Mouse (Mus musculus): Measurements from ENCODE around the gene Thap11. TPM values are rescaled to one million over a fixed set of nuclear protein-coding genes. Genes with fewer than 3 reads are reported as not detected.
A peak's percentile ranks its signal among the peaks of the same experiment; 100 is the strongest.

Gene Thap11
- polyA plus RNA-seq, 1 experiment from 2014 or later = 36.8 TPM

DNA sequence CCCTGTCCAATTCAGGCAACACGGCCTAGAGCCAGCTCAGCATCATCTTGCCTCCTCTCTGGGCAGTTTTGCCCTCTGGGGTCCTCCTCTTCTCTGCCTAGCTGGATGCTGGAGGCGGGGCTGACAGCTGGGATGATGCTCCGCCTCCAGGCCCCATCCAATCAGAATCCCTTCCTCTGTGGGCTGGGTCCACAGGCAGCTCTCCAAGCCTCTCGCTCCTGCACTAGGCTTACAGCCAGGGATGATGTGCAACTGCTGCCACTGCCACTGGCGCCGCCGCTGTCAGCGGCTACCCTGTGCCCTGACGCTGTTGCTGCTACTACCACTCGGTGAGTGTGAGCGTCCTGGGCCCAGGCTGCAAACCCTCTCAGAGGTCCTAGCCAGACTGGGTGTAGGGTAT, 38.4 kb downstream of the Thap11 start, which contains the start of gene Nrn1l:
TSS of gene Nrn1l (plus strand) at position 229 of the 400 bp plus-strand sequence.
- Histone ChIP-seq H3K36me3 (ENCODE audit: control insufficient read depth, insufficient read depth, low read length) (peaks cover 24% of the 10 kb centered on the region), H3K4me1 (replicated peaks; ENCODE audit: control insufficient read depth, insufficient read depth) (no peaks in the 10 kb centered on the region), H3K27ac (replicated peaks) (0 out of 2 replicates have a peak within 1 kb of the TSS, but pooled peaks have one; percentile 35), H3K9me3 (ENCODE audit: control insufficient read depth, low read length) (no peaks in the 10 kb centered on the region), H3K4me2 (replicated peaks; ENCODE audit: low read depth) (peak within 1 kb of the TSS; percentile 36; the same call in 1 of the 2 replicates), H3K27me3 (ENCODE audit: control insufficient read depth, insufficient read depth, low read length) (no peaks in the 10 kb centered on the region), H3K4me3 (ENCODE audit: low read depth, low read length) (no peak within 1 kb of the TSS), H3K9ac (ENCODE audit: low read length) (0 out of 2 replicates have a peak within 1 kb of the TSS, but pooled peaks have one; percentile 45)
- 15% methylated on average over 11 of the region's 11 CpGs for WGBS
- TF ChIP-seq EP300 (optimal IDR thresholded peaks at IDR 0.05) (no peak), CTCF (IDR thresholded peaks at IDR 0.05; ENCODE audit: low read depth) (no peak)
- ATAC-seq (ENCODE audit: low FRiP score, low TSS enrichment) (peak; percentile 80), DNase-seq (ENCODE audit: low spot score) (peak; percentile 77)

- H3K27me3 ChIP-seq (ENCODE audit: control insufficient read depth, insufficient read depth, low read length) = no peaks in the 10 kb centered on the region
- no peaks in the 10 kb centered on the region for H3K4me1 ChIP-seq (replicated peaks; ENCODE audit: control insufficient read depth, insufficient read depth)
- H3K9me3 ChIP-seq (ENCODE audit: control insufficient read depth, low read length) = no peaks in the 10 kb centered on the region
- H3K4me2 ChIP-seq (replicated peaks; ENCODE audit: low read depth) = no peak overlapping the region
- H3K27ac ChIP-seq (replicated peaks) = no peak overlapping the region
- 67% methylated on average over 9 of the region's 9 CpGs for WGBS
- ATAC-seq (ENCODE audit: low FRiP score, low TSS enrichment) (no peak), DNase-seq (ENCODE audit: low spot score) (no peak)
- H3K9ac ChIP-seq (ENCODE audit: low read length) = no peak overlapping the region
- no peaks in the 10 kb centered on the region for H3K36me3 ChIP-seq (ENCODE audit: control insufficient read depth, insufficient read depth, low read length)
- H3K4me3 ChIP-seq (ENCODE audit: low read depth, low read length) = no peak overlapping the region
- TF ChIP-seq EP300 (optimal IDR thresholded peaks at IDR 0.05) (no peak), CTCF (IDR thresholded peaks at IDR 0.05; ENCODE audit: low read depth) (no peak)
Measured at GRCm38 (mm10) chr8:105897801-105898480, 43.0 kb downstream of the Thap11 start.

- peak within 1 kb of the TSS; percentile 77 for H3K4me2 ChIP-seq (replicated peaks; ENCODE audit: low read depth)
- H3K27ac ChIP-seq (replicated peaks) = peak within 1 kb of the TSS; percentile 93
- TF ChIP-seq CTCF (IDR thresholded peaks at IDR 0.05; ENCODE audit: low read depth) (peak; percentile 27; the same call in 1 of the 2 replicates), EP300 (optimal IDR thresholded peaks at IDR 0.05) (no peak)
- no peaks in the 10 kb centered on the region for H3K9me3 ChIP-seq (ENCODE audit: control insufficient read depth, low read length)
- no peaks in the 10 kb centered on the region for H3K27me3 ChIP-seq (ENCODE audit: control insufficient read depth, insufficient read depth, low read length)
- H3K9ac ChIP-seq (ENCODE audit: low read length) = peak within 1 kb of the TSS; percentile 97
- DNase-seq (ENCODE audit: low spot score) (peak; percentile 95), ATAC-seq (ENCODE audit: low FRiP score, low TSS enrichment) (peak; percentile 95)
- H3K4me3 ChIP-seq (ENCODE audit: low read depth, low read length) = peak within 1 kb of the TSS; percentile 96
- under 1% methylated on average over 58 of the region's 68 CpGs for WGBS
- H3K4me1 ChIP-seq (replicated peaks; ENCODE audit: control insufficient read depth, insufficient read depth) = no peaks in the 10 kb centered on the region
- H3K36me3 ChIP-seq (ENCODE audit: control insufficient read depth, insufficient read depth, low read length) = no peaks in the 10 kb centered on the region; the same call in 1 of the 2 replicates
Measured at GRCm38 (mm10) chr8:105900180-105900940, 45.4 kb downstream of the Thap11 start, which contains the start of gene Pskh1. Gene Pskh1, plus strand, starts transcription at chr8:105900441.

DNA sequence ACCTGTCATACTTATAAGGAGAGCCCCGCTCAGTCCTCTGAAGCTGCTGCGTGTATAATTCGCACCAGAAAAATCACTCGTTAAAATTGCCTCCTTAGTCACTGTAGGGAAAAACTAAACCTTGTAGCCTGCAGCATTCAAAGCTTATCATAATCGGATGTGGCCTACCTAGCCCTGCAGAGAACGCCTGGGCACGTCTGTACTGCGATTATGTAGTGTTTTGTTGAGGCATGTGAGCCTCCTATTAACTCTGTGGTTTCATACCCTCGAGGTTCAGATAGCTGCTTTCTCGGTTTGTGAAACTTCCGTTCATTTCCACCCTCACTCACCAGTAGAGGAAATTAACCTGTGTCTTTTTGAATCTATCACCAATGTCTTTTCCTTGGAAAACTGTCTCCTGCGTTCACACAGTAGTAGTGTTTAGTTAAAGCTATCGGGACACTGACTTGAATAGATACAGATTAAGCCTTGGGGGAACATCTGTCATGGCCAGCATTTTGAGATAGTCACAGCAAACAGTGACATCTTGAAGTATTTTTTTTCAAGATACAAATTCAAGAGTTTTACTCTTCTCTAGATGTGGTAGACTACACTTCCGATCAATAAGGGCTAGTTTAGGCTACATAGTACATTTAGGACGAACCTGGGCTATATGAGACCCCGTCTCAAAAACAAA, 46.1 kb downstream of the Thap11 start:
- Histone ChIP-seq H3K27ac (replicated peaks) (peak overlapping the region; percentile 93), H3K4me1 (replicated peaks; ENCODE audit: control insufficient read depth, insufficient read depth) (no peaks in the 10 kb centered on the region), H3K9ac (ENCODE audit: low read length) (peak overlapping the region; percentile 97), H3K4me2 (replicated peaks; ENCODE audit: low read depth) (peak overlapping the region; percentile 77), H3K4me3 (ENCODE audit: low read depth, low read length) (peak overlapping the region; percentile 96), H3K36me3 (ENCODE audit: control insufficient read depth, insufficient read depth, low read length) (no peaks in the 10 kb centered on the region; the same call in 1 of the 2 replicates), H3K9me3 (ENCODE audit: control insufficient read depth, low read length) (no peaks in the 10 kb centered on the region), H3K27me3 (ENCODE audit: control insufficient read depth, insufficient read depth, low read length) (no peaks in the 10 kb centered on the region)
- DNase-seq (ENCODE audit: low spot score) (no peak), ATAC-seq (ENCODE audit: low FRiP score, low TSS enrichment) (no peak)
- no peak for TF ChIP-seq EP300 (optimal IDR thresholded peaks at IDR 0.05)
- no peak for TF ChIP-seq CTCF (IDR thresholded peaks at IDR 0.05; ENCODE audit: low read depth)
- 21% methylated on average over 16 of the region's 16 CpGs for WGBS

Other genes with a start within 250 kb of the Thap11 start
- 8.9 and 9.3 TPM in 2 replicates for gene Ripor1, start 249.9 kb upstream of the Thap11 start, polyA plus RNA-seq (2015; fragmentation: Nextera tagmentation; extraction: Ambion mirVana)
- gene Ctcf, start 218.6 kb upstream of the Thap11 start, polyA plus RNA-seq (2015; fragmentation: Nextera tagmentation; extraction: Ambion mirVana) = 43.3 and 56.6 TPM in 2 replicates
- gene Agrp, start 217.7 kb upstream of the Thap11 start, polyA plus RNA-seq (2015; fragmentation: Nextera tagmentation; extraction: Ambion mirVana) = 0.45 and 0.98 TPM in 2 replicates
- gene Carmil2, start 168.9 kb upstream of the Thap11 start, polyA plus RNA-seq (2015; fragmentation: Nextera tagmentation; extraction: Ambion mirVana) = 0.58 and 0.61 TPM in 2 replicates
- 26.7 and 30.7 TPM in 2 replicates for gene Acd, start 154.0 kb upstream of the Thap11 start, polyA plus RNA-seq (2015; fragmentation: Nextera tagmentation; extraction: Ambion mirVana)
- 12.4 and 13.0 TPM in 2 replicates for gene Pard6a, start 154.0 kb upstream of the Thap11 start, polyA plus RNA-seq (2015; fragmentation: Nextera tagmentation; extraction: Ambion mirVana)
- gene 4933405L10Rik, start 147.5 kb upstream of the Thap11 start, polyA plus RNA-seq (2015; fragmentation: Nextera tagmentation; extraction: Ambion mirVana) = 0.08 and 0.13 TPM in 2 replicates
- gene Enkd1, start 146.9 kb upstream of the Thap11 start, polyA plus RNA-seq (2015; fragmentation: Nextera tagmentation; extraction: Ambion mirVana) = 5.4 and 5.8 TPM in 2 replicates
- gene Gfod2, start 96.5 kb upstream of the Thap11 start, polyA plus RNA-seq (2015; fragmentation: Nextera tagmentation; extraction: Ambion mirVana) = 14.5 and 16.9 TPM in 2 replicates
- gene Ranbp10, start 27.8 kb upstream of the Thap11 start, polyA plus RNA-seq (2015; fragmentation: Nextera tagmentation; extraction: Ambion mirVana) = 7.1 TPM in 2 replicates
- not detected in 2 replicates for gene Tsnaxip1, start 27.4 kb upstream of the Thap11 start, polyA plus RNA-seq (2015; fragmentation: Nextera tagmentation; extraction: Ambion mirVana)
- gene Cenpt, start 1.9 kb upstream of the Thap11 start, polyA plus RNA-seq (2015; fragmentation: Nextera tagmentation; extraction: Ambion mirVana) = 14.2 and 15.1 TPM in 2 replicates
- gene Nutf2, start 5.4 kb downstream of the Thap11 start, polyA plus RNA-seq (2015; fragmentation: Nextera tagmentation; extraction: Ambion mirVana) = 83.5 and 103 TPM in 2 replicates
- gene Edc4, start 25.7 kb downstream of the Thap11 start, polyA plus RNA-seq (2015; fragmentation: Nextera tagmentation; extraction: Ambion mirVana) = 13.7 and 14.8 TPM in 2 replicates
- 0.40 TPM in 1 of 2 replicates, not detected in the other for gene Nrn1l, start 38.4 kb downstream of the Thap11 start, polyA plus RNA-seq (2015; fragmentation: Nextera tagmentation; extraction: Ambion mirVana)
- gene Pskh1, start 45.3 kb downstream of the Thap11 start, polyA plus RNA-seq (2015; fragmentation: Nextera tagmentation; extraction: Ambion mirVana) = 13.4 and 14.8 TPM in 2 replicates
- gene Ctrl, start 78.7 kb downstream of the Thap11 start, polyA plus RNA-seq (2015; fragmentation: Nextera tagmentation; extraction: Ambion mirVana) = 0.22 and 0.85 TPM in 2 replicates
- 65.9 and 68.0 TPM in 2 replicates for gene Psmb10, start 83.3 kb downstream of the Thap11 start, polyA plus RNA-seq (2015; fragmentation: Nextera tagmentation; extraction: Ambion mirVana)
- gene Lcat, start 88.2 kb downstream of the Thap11 start, polyA plus RNA-seq (2015; fragmentation: Nextera tagmentation; extraction: Ambion mirVana) = 0.75 and 0.77 TPM in 2 replicates
- gene Slc12a4, start 111.0 kb downstream of the Thap11 start, polyA plus RNA-seq (2015; fragmentation: Nextera tagmentation; extraction: Ambion mirVana) = 12.8 and 14.1 TPM in 2 replicates
- gene Dpep3, start 124.3 kb downstream of the Thap11 start, polyA plus RNA-seq (2015; fragmentation: Nextera tagmentation; extraction: Ambion mirVana) = not detected in 2 replicates
- gene Dus2, start 136.2 kb downstream of the Thap11 start, polyA plus RNA-seq (2015; fragmentation: Nextera tagmentation; extraction: Ambion mirVana) = 8.1 and 8.3 TPM in 2 replicates
- not detected in 2 replicates for gene Dpep2nb, start 150.8 kb downstream of the Thap11 start, polyA plus RNA-seq (2015; fragmentation: Nextera tagmentation; extraction: Ambion mirVana)
- gene Ddx28, start 156.8 kb downstream of the Thap11 start, polyA plus RNA-seq (2015; fragmentation: Nextera tagmentation; extraction: Ambion mirVana) = 9.2 and 10.0 TPM in 2 replicates
- 2.5 TPM in 2 replicates for gene Nfatc3, start 203.7 kb downstream of the Thap11 start, polyA plus RNA-seq (2015; fragmentation: Nextera tagmentation; extraction: Ambion mirVana)